Mouse (Mus musculus) midbrain, postnatal 0 days (tissue): ENCODE results near the gene Enam. TPM values are rescaled to one million over a fixed set of nuclear protein-coding genes. Genes with fewer than 3 reads are reported as not detected.
"Not testable (repeated sequence)": the region's sequence is repeated elsewhere in the genome, so short reads cannot be mapped to it uniquely, and the experiment has no call there.

Experiments
- ATAC-seq: fragments of 200-750 bp; cut with Nextera tagmentation; 2 replicates; pipeline ENCODE4 v1.8.0; 2017; ENCODE audit warnings: moderate number of reproducible peaks, mild to moderate bottlenecking, moderate TSS enrichment, moderate library complexity; ENCODE audit not compliant: low FRiP score
- DNase-seq: peaks from one replicate; pipeline ENCODE4 v3.0.0-alpha.2; 2015; ENCODE audit warnings: low spot score
- H3K27ac ChIP-seq: fragments of 300-500 bp; sonication (generic); 2 replicates; pipeline ENCODE4 v1.5.1; 2014; ENCODE audit warnings: low read depth, mild to moderate bottlenecking, low read length, mixed read lengths
- H3K27me3 ChIP-seq: fragments of 300-500 bp; sonication (generic); 2 replicates; pipeline ENCODE4 v1.6.1; 2014; ENCODE audit warnings: low read length, control low read depth, mixed read lengths; ENCODE audit not compliant: insufficient read depth
- H3K36me3 ChIP-seq: fragments of 300-500 bp; sonication (generic); 2 replicates; pipeline ENCODE4 v1.6.1; 2014; ENCODE audit warnings: low read length, control low read depth, mixed read lengths; ENCODE audit not compliant: insufficient read depth
- H3K4me1 ChIP-seq: fragments of 300-500 bp; sonication (generic); 2 replicates; pipeline ENCODE4 v1.6.1; 2014; ENCODE audit warnings: mild to moderate bottlenecking, control low read depth, antibody characterized with exemption, low read length, mixed read lengths; ENCODE audit not compliant: insufficient read depth
- H3K4me2 ChIP-seq: fragments of 300-500 bp; sonication (generic); 2 replicates; pipeline ENCODE4 v1.6.1; 2014; ENCODE audit warnings: low read depth, mild to moderate bottlenecking, low read length, mixed read lengths; ENCODE audit not compliant: poor library complexity, severe bottlenecking
- H3K4me3 ChIP-seq: fragments of 300-500 bp; sonication (generic); 2 replicates; pipeline ENCODE4 v1.5.1; 2014; ENCODE audit warnings: low read depth, mild to moderate bottlenecking, low read length, moderate library complexity
- H3K9ac ChIP-seq: fragments of 300-500 bp; sonication (generic); replicated peaks from 2 replicates; pipeline ENCODE4 v1.6.1; 2014; ENCODE audit warnings: mild to moderate bottlenecking, low read length, moderate library complexity, mixed read lengths; ENCODE audit not compliant: poor library complexity, severe bottlenecking
- H3K9me3 ChIP-seq: fragments of 300-500 bp; sonication (generic); 2 replicates; pipeline ENCODE4 v1.6.1; 2016; ENCODE audit warnings: low read length, control low read depth
- CTCF ChIP-seq: IDR thresholded peaks from 2 replicates; pipeline ENCODE4 v1.5.1; 2016; ENCODE audit warnings: antibody characterized with exemption, mild to moderate bottlenecking
- WGBS: fragments of 180-500 bp; shearing (Covaris S2); extraction: QIAGEN DNeasy Blood & Tissue Kit; methylation state at CpG from one replicate; pipeline ENCODE4 v1.1.7; 2014; 5-methylcytosine and 5-hydroxymethylcytosine counted together
- polyA plus RNA-seq: library from polyadenylated mRNA; unstranded; fragments of >200 nt; fragmentation: Nextera tagmentation; extraction: Ambion mirVana; gene quantifications from 2 replicates; pipeline ENCODE4 v1.2.1, GENCODE M21; 2015
- total RNA-seq: library from RNA; depleted of rRNA; stranded (reverse); fragments of >200 nt; gene quantifications from 2 replicates; pipeline ENCODE4 v1.2.3, GENCODE M21; 2014

Enam gene
- total and polyA plus RNA-seq, 2 experiments from 2014 or later: not detected

DNA sequence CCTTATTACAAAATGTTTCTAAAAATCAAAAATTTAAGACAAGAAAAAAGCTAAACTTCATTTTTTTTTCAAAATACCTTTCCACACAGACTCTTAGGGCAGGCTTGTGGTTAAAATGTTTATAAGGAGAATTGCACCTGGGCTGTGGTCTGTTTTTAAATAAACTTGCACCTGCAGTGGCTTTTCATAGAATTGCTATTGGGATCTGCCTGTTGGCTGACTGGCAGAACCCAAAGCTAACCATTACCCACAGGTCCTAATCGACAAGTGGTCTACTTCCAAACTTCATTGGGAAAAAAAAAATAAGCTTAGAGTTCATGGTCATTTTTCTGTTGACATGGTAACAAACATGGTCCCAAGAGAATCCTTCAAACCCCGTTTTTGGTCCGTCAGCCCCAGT, 46.9 kb downstream of the Enam start:
- Histone ChIP-seq H3K4me2 (no peak overlapping the region), H3K27ac (no peak overlapping the region), H3K9me3 (no peaks in the 10 kb centered on the region), H3K27me3 (no peaks in the 10 kb centered on the region), H3K4me3 (no peak overlapping the region), H3K4me1 (no peaks in the 10 kb centered on the region), H3K36me3 (no peaks in the 10 kb centered on the region), H3K9ac (no peak overlapping the region)
- DNase-seq (no peak), ATAC-seq (no peak)
- no peak for TF ChIP-seq CTCF
- WGBS: 58% methylated on average over 3 of the region's 3 CpGs

DNA sequence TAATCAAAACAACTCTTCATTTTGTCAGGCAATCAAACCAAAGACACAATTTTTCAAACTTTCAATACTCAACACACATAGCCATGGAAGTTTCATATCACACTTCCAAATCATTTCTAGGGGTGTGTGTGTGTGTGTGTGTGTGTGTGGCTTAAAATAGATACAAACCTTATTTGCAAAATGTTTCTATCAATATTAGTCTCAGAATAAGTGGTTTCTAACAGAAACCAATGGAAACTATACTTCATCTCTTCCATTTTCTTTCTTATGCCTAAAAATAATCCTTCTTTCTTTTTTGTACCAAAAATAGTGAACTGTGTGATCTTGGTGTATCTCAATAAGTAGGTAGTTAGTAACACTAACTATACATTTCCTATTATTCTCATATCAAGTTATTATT, 53.1 kb downstream of the Enam start:
- Histone ChIP-seq H3K4me2 (no peak overlapping the region), H3K36me3 (no peaks in the 10 kb centered on the region), H3K27ac (no peak overlapping the region), H3K9ac (no peak overlapping the region), H3K9me3 (no peaks in the 10 kb centered on the region), H3K4me3 (no peak overlapping the region), H3K4me1 (no peaks in the 10 kb centered on the region), H3K27me3 (no peaks in the 10 kb centered on the region)
- DNase-seq: no peak
- no peak for ATAC-seq
- no peak for TF ChIP-seq CTCF

DNA sequence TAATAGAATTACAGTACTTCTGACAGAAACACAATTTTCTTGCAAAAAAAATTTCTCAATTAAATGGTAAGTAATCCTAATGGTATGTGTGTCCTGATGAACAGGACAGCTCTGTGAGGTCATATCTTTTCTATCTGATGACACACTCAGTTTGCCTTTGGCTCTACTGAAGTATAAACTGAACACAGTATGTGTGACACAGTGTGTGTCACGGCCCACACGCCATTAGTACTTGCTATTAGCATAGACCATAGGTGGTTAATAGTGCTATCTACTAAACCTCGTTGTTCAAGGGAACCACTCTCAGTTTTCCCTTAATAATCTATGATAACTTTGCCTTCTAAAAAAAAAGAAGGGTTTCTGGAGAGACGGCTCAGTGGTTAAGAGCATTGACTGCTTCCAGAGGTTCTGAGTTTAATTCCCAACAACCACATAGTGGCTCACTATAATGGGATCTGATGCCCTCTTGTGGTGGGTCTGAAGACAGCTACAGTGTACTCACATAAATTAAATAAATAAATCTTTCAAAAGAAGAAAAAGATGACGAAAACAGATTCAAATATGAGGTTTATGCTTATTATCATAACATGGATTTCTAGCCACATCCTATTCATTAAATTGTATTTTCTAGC, 55.0 kb downstream of the Enam start:
- Histone ChIP-seq H3K4me3 (no peak overlapping the region), H3K4me2 (no peak overlapping the region), H3K36me3 (no peaks in the 10 kb centered on the region), H3K9me3 (no peaks in the 10 kb centered on the region), H3K9ac (no peak overlapping the region), H3K27me3 (no peaks in the 10 kb centered on the region), H3K27ac (no peak overlapping the region), H3K4me1 (no peaks in the 10 kb centered on the region)
- ATAC-seq: 0 out of 2 replicates have a peak, but pooled peaks have one; percentile 49
- peak; percentile 62 for DNase-seq
- peak; percentile 75 for TF ChIP-seq CTCF
- 61% methylated on average over 5 of the region's 5 CpGs for WGBS

DNA sequence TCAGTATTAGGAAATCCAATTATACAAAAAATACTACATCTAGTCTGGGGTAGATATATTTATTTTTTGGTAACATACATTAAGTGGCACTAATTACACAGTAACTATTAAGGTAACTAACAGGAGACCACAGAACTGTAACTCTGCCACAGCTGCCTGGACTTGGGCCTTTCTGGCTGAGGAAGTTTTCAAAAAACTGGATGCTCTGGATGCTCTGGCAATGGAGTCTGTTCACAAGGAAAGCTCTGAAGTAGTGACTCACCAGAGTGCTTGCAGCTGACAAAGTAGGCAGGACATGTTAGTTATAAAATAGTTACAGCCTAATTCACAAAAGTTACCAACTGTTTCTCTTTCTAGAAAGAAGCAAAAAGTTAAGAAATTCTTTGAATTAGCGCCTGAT, 56.6 kb downstream of the Enam start:
- not testable (repeated sequence) for H3K9me3 ChIP-seq, H3K9ac ChIP-seq, H3K4me3 ChIP-seq, H3K27ac ChIP-seq, H3K27me3 ChIP-seq, ATAC-seq, H3K36me3 ChIP-seq, DNase-seq, H3K4me2 ChIP-seq, H3K4me1 ChIP-seq
- WGBS: 81% methylated on average over 1 of the region's 1 CpGs

DNA sequence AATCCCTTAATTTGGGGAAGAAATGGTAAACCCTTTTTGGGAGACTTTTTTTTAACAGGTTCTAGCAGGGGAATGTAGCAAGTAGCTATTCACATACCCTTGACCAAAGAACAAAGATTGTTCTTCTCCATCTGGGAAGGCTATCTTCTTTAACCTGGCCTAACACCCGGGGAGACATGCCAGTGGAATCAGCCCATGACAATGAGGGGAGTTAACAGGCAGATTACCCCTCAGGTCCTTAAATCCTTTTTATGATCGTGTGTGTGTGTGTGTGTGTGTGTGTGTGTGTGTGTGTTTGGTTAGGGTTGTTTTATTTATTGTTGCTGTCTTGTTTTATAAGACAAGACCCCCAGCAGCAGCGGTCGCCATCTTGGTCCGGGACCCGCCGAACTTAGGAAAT, 57.8 kb downstream of the Enam start:
- Histone ChIP-seq H3K4me3 (no peak overlapping the region), H3K4me1 (no peaks in the 10 kb centered on the region)

DNA sequence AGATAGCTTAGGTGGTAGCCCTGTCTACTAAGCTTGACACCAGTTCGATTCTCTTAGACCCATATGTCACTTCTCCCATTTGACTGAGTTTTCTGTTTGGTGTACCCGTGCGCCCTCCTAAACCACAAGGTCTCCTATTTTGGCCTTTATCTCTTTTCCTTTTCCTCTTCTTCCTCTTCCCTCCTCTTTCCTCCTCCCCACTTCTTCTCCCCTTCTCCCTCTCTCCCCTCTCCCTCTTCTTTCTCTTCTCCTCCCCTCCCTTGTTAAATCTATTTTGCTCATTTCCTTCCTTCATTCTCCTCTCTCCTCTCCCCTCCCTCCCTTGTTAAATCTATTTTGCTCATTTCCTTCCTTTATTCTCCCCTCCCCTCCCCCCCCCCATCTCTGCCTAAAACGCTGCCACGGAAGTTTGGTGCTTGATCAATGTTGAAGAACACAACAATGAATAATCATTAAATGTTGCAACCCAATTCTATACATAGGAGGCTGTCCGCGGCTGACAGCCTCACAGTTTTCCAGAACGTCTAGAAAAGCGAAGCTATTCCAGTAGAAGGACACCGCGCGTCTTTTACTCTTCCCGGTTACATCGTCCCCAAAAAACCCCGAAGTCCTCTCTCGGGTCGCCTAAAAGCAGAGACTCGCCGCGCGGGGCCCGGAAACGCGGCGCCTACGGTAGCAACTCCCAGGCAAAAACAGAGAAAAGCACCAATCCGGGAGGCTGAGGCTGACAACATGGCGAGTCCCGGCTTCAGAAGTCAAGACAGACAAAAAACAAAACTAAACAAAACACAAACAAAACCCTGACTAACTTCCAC, 65.7 kb downstream of the Enam start:
- H3K9ac ChIP-seq: peak overlapping the region; percentile 61
- no peaks in the 10 kb centered on the region for H3K27me3 ChIP-seq
- DNase-seq (no peak), ATAC-seq (peak; percentile 73)
- WGBS: 7% methylated on average over 29 of the region's 29 CpGs
- no peak for TF ChIP-seq CTCF
- H3K27ac ChIP-seq: peak overlapping the region; percentile 82
- peaks cover 13% of the 10 kb centered on the region; the same call in 1 of the 2 replicates for H3K4me1 ChIP-seq
- H3K9me3 ChIP-seq: no peaks in the 10 kb centered on the region
- H3K4me2 ChIP-seq: peak overlapping the region; percentile 62
- H3K4me3 ChIP-seq: peak overlapping the region; percentile 59
- no peaks in the 10 kb centered on the region for H3K36me3 ChIP-seq

More for the DNA sequence above, 57.8 kb downstream of the Enam start:
- H3K27me3 ChIP-seq: no peaks in the 10 kb centered on the region
- H3K36me3 ChIP-seq: no peaks in the 10 kb centered on the region
- TF ChIP-seq CTCF: no peak
- H3K27ac ChIP-seq: no peak overlapping the region
- H3K9ac ChIP-seq: no peak overlapping the region
- no peaks in the 10 kb centered on the region for H3K9me3 ChIP-seq
- 90% methylated on average over 7 of the region's 7 CpGs for WGBS
- ATAC-seq (no peak), DNase-seq (no peak)
- no peak overlapping the region for H3K4me2 ChIP-seq
